Mouse (Mus musculus) neutrophil, adult 83 days (primary cell): ENCODE results near the gene Tbc1d2. TPM values are rescaled to one million over a fixed set of nuclear protein-coding genes. Genes with fewer than 3 reads are reported as not detected.

ENCODE experiments used
- total RNA-seq, 2 experiments: library from RNA; stranded (reverse); gene quantifications; one replicate each; pipeline ENCODE4 v1.2.4; 2023

Tbc1d2 gene
- total RNA-seq: 10 to 100 TPM; 48.9 to 49.1 TPM

DNA sequence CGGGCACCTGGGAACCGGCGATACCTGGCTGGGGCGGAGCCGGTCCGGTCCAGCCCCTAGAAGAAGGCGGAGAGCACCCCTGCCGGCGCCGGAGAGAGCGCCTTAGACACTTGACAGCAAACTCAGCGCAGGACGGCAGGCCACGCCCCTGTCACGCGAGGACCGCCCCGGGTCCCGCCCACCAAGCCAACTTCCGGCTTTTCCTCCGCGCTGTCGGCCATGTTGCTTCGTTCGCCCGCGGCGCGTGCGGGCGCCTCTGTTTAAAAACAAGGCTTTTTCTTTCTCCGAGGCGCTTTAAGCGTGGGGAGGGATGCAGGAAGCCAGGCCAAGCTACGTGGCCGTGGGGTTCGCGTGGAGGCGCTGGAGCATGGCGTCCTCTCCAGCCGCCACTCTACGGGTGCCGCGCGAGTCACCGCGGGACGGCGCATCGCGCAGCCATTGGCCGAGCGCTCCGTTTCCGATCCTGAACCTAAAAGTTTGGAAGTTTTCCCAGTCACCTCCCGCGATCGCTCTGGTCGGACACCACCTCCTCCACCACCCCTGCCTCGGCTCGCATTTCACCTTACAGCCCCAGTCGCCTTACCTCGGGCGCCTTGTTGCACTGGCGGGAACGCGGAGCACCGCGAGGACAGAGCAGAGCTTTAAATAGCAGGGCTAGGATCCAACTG lies at the start of gene Tbc1d2:
Gene Tbc1d2 (minus strand): TSS at position 124 of the 668 bp plus-strand sequence.

GRCm38 (mm10) chr4:46601844-46602423 lies 48.1 kb downstream of the Tbc1d2 start, which contains the start of gene Coro2a:
Coro2a (minus strand) TSS chr4:46602202.

Other genes with a start within 250 kb of the Tbc1d2 start
- gene Hemgn, start 236.7 kb downstream of the Tbc1d2 start, total RNA-seq: 10 to 100 TPM; 22.8 to 40.2 TPM
- gene Anp32b, start 199.3 kb downstream of the Tbc1d2 start, total RNA-seq: 100 to 1,000 TPM; 215 to 233 TPM
- gene Nans, start 161.0 kb downstream of the Tbc1d2 start, total RNA-seq: 10 to 100 TPM; 36.4 to 43.8 TPM
- gene Trim14, start 114.1 kb downstream of the Tbc1d2 start, total RNA-seq: 10 to 100 TPM; 21.8 to 22.8 TPM
- 10 to 100 TPM; 39.7 to 47.9 TPM for gene Coro2a, start 48.0 kb downstream of the Tbc1d2 start, total RNA-seq